ENCODE assay signal across 8 mouse cellular contexts in the genomic region with DNA sequence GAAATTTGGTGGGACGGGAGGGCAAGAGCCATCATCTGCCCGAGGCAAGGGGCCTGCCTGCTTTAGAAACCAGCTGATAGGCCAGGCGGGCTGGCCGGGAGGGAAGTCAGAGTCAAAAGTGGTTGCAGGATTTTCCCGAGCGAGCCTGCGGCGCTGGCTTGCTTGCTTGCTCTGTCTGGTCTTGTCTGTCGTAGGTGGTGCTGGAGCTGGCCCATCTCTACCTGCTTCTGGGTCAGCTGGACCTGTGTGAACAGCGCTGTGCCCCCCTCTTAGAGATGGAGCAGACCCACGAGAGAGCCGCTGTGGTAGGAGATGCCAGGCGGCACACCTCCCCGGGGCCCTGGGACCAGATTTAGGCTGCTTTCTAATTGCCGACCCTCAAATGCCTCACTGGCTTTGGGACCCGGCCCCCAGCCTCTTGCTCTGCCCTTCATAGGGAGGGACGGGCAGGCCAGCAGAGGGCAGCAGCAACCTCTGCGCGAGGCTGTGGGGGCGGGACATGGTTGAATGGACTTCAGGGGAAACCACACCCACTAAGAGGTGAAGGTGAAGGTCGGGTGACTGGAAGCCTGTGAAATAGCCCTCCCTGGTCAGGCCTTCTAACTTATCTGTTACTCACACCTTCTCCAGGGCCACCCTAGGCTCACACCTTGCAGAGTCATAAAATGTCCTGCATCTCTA. TPM values are rescaled to one million over a fixed set of nuclear protein-coding genes. Genes with fewer than 3 reads are reported as not detected.
DNase-seq lines count a peak whose midpoint lies in the region; ATAC-seq and TF ChIP-seq lines count a peak whose summit lies in the region.

No protein-coding gene starts in this region.

- ATAC-seq in CD4-positive, CD25-positive, alpha-beta regulatory T cell, adult 4 months = peak; percentile 90
- ATAC-seq in embryonic facial prominence, embryonic 14.5 days (ENCODE audit: low read depth) = peak; percentile 66
- peak; percentile 80 for ATAC-seq in stomach, postnatal 0 days (ENCODE audit: low FRiP score, low TSS enrichment)

- 0 out of 2 replicates have a peak overlapping the region, but pooled peaks have one; percentile 6 for H3K9ac ChIP-seq in embryonic facial prominence, embryonic 14.5 days (ENCODE audit: low read depth, low read length)
- H3K9ac ChIP-seq in stomach, postnatal 0 days (ENCODE audit: low read length) = 0 out of 2 replicates have a peak overlapping the region, but pooled peaks have one; percentile 18

- H3K9me3 ChIP-seq in embryonic facial prominence, embryonic 14.5 days (ENCODE audit: control insufficient read depth, low read length) = no peaks in the 10 kb centered on the region
- no peaks in the 10 kb centered on the region for H3K9me3 ChIP-seq in stomach, postnatal 0 days (ENCODE audit: control insufficient read depth, low read length)

- TF ChIP-seq CTCF in stomach, postnatal 0 days (IDR thresholded peaks at IDR 0.05; ENCODE audit: low read depth) = peak; percentile 96

- TF ChIP-seq EP300 in stomach, postnatal 0 days (optimal IDR thresholded peaks at IDR 0.05) = no peak

- WGBS in embryonic facial prominence, embryonic 14.5 days = 9% methylated on average over 16 of the region's 21 CpGs
- WGBS in stomach, postnatal 0 days = 24% methylated on average over 21 of the region's 21 CpGs

- peak overlapping the region; percentile 2; the same call in 1 of the 2 replicates for H3K4me3 ChIP-seq in embryonic facial prominence, embryonic 14.5 days (ENCODE audit: low read depth, low read length)
- no peak overlapping the region for H3K4me3 ChIP-seq in stomach, postnatal 0 days (ENCODE audit: low read depth, low read length)

- peak overlapping the region; percentile 37 for H3K4me2 ChIP-seq in embryonic facial prominence, embryonic 14.5 days (ENCODE audit: low read depth, low read length)
- H3K4me2 ChIP-seq in stomach, postnatal 0 days (replicated peaks; ENCODE audit: low read depth) = 0 out of 2 replicates have a peak overlapping the region, but pooled peaks have one; percentile 17

- no peaks in the 10 kb centered on the region for H3K36me3 ChIP-seq in embryonic facial prominence, embryonic 14.5 days (ENCODE audit: control insufficient read depth, insufficient read depth, low read length)
- no peaks in the 10 kb centered on the region for H3K36me3 ChIP-seq in stomach, postnatal 0 days (ENCODE audit: control insufficient read depth, insufficient read depth, low read length)

- peak; percentile 87 for DNase-seq in adrenal gland, adult 2 months
- DNase-seq in embryonic facial prominence, embryonic 14.5 days (ENCODE audit: low spot score) = peak; percentile 64
- peak; percentile 75 to 84 for DNase-seq in heart, postnatal 10 days
- DNase-seq in kidney, postnatal 36 days = peak; percentile 85 to 90
- peak; percentile 75 for DNase-seq in mesoderm, embryonic 11.5 days (ENCODE audit: low read depth, low spot score)
- DNase-seq in stomach, postnatal 0 days (ENCODE audit: low spot score) = peak; percentile 86
- DNase-seq in frontal cortex, postnatal 10 days (ENCODE audit: low spot score in 2 of 2) = no peak

- no peak overlapping the region for H3K27ac ChIP-seq in embryonic facial prominence, embryonic 14.5 days (replicated peaks; ENCODE audit: low read depth, low read length)
- no peak overlapping the region for H3K27ac ChIP-seq in stomach, postnatal 0 days (replicated peaks)

- peaks cover 10% of the 10 kb centered on the region for H3K4me1 ChIP-seq in embryonic facial prominence, embryonic 14.5 days (ENCODE audit: control insufficient read depth, insufficient read depth, low read length)
- H3K4me1 ChIP-seq in stomach, postnatal 0 days (replicated peaks; ENCODE audit: control insufficient read depth, insufficient read depth) = no peaks in the 10 kb centered on the region

- no peaks in the 10 kb centered on the region for H3K27me3 ChIP-seq in embryonic facial prominence, embryonic 14.5 days (replicated peaks; ENCODE audit: control insufficient read depth, insufficient read depth, low read length)
- H3K27me3 ChIP-seq in stomach, postnatal 0 days (ENCODE audit: control insufficient read depth, insufficient read depth, low read length) = no peaks in the 10 kb centered on the region

- intact Hi-C loops in heart, postnatal 10 days (cut with DNase I) = loop anchor here (1.0 to 5.0 kb wide), 3 partner anchors 48 to 134 kb away; no protein-coding TSS in a partner anchor

RNA-seq across cellular contexts. Expression of a gene that starts 21.3 kb away (rescaled TPM):
- 10 to 100 TPM; 22.7 to 89.4 TPM for polyA plus RNA-seq in CD4-positive, CD25-positive, alpha-beta regulatory T cell, adult 4 months (2017; shearing (Covaris generic))
- 10 to 100 TPM; 18.7 to 26.5 TPM for total RNA-seq in adrenal gland, adult 2 months (2021)
- polyA plus RNA-seq in adrenal gland, adult 2 months (2012; rRNA removed) = 45.6 and 51.3 TPM in 2 replicates
- 1.7 and 2.4 TPM in 2 replicates for polyA plus RNA-seq in embryonic facial prominence, embryonic 14.5 days (2014; fragmentation: Nextera tagmentation; extraction: Ambion mirVana)
- 10 to 100 TPM in 1 of 2 experiments, 1 to 10 TPM in 1; 9.9 to 19.0 TPM for total RNA-seq in heart, postnatal 10 days (2021)
- 5.5 and 5.6 TPM in 2 replicates for polyA plus RNA-seq in stomach, postnatal 0 days (2015; fragmentation: Nextera tagmentation; extraction: Ambion mirVana)

RNA-seq across cellular contexts. Expression of a gene that starts 25.7 kb away (rescaled TPM):
- polyA plus RNA-seq in CD4-positive, CD25-positive, alpha-beta regulatory T cell, adult 4 months (2017; shearing (Covaris generic)) = under 1 TPM in 1 of 2 experiments, not detected in 1; 0.15 TPM
- total RNA-seq in adrenal gland, adult 2 months (2021) = under 1 TPM in 1 of 2 experiments, not detected in 1; 0.17 TPM
- polyA plus RNA-seq in adrenal gland, adult 2 months (2012; rRNA removed) = 0.04 TPM in 2 replicates
- polyA plus RNA-seq in embryonic facial prominence, embryonic 14.5 days (2014; fragmentation: Nextera tagmentation; extraction: Ambion mirVana) = 0.52 and 0.72 TPM in 2 replicates
- not detected for total RNA-seq in heart, postnatal 10 days (2021)
- 0.04 TPM in 2 replicates for polyA plus RNA-seq in stomach, postnatal 0 days (2015; fragmentation: Nextera tagmentation; extraction: Ambion mirVana)

RNA-seq across cellular contexts. Expression of a gene that starts 25.8 kb away (rescaled TPM):
- 1 to 10 TPM; 3.6 to 7.5 TPM for polyA plus RNA-seq in CD4-positive, CD25-positive, alpha-beta regulatory T cell, adult 4 months (2017; shearing (Covaris generic))
- 10 to 100 TPM; 15.1 to 31.9 TPM for total RNA-seq in adrenal gland, adult 2 months (2021)
- 26.6 and 30.5 TPM in 2 replicates for polyA plus RNA-seq in adrenal gland, adult 2 months (2012; rRNA removed)
- polyA plus RNA-seq in embryonic facial prominence, embryonic 14.5 days (2014; fragmentation: Nextera tagmentation; extraction: Ambion mirVana) = 29.9 and 32.4 TPM in 2 replicates
- total RNA-seq in heart, postnatal 10 days (2021) = 10 to 100 TPM; 19.1 to 22.9 TPM
- 17.8 and 18.8 TPM in 2 replicates for polyA plus RNA-seq in stomach, postnatal 0 days (2015; fragmentation: Nextera tagmentation; extraction: Ambion mirVana)

Comparison
In these comparisons a context has a peak if more than half of its experiments do, and no peak if none do; other contexts are left out.
1. DNase-seq: peak in adrenal gland, adult 2 months (single experiment), embryonic facial prominence, embryonic 14.5 days (single experiment), heart, postnatal 10 days (2 of 2), kidney, postnatal 36 days (2 of 2), mesoderm, embryonic 11.5 days (single experiment) and stomach, postnatal 0 days (single experiment); none in frontal cortex, postnatal 10 days (0 of 2).
2. Peak in every context shown above with its lines, with median percentiles within 50 percentile points of each other: ATAC-seq.